Mouse (Mus musculus): ENCODE data around the gene Sec22c.

Gene Sec22c

DNA sequence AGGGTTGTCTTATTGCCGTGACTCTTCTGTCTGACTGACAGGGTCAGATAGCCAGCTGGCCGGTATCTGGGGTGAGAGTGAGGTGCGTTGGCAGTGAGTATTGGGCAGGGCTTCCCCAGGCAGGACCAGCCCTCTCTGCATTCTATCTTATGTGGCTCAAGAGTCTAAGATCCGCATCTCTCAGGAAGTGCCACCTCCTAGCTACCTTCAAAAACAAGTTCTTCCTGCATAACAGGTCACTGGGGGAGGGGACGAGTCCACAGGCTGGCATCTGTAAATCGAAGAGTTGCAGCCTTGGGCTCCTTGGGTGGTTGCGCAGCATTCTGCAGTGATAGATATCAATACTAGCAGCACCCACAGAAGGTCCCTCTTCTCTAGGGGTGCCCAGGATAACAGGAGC lies 58.3 kb downstream of the Sec22c start:
- no peak for DNase-seq (ENCODE audit: low spot score)

DNA sequence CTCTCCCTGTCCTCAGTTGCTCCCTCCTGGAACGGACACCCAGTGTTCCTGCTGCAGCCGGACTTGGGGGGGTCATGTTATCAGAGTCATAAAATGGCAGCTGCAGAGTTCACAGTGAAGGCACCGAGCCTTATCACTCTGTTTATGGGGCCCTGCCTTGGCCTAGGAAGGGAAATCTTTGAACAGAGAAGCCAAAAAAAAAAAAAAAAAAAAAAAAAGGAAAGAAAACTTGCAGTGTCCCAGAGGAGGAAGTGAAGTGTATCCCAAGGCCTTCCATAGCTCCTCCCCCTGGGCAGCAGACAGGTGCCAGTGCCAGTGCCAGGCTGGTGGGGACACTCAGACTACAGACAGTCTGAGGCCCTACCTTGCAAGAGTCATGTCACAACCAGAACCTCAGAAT lies 60.4 kb downstream of the Sec22c start:
- DNase-seq (ENCODE audit: low spot score), result no peak

DNA sequence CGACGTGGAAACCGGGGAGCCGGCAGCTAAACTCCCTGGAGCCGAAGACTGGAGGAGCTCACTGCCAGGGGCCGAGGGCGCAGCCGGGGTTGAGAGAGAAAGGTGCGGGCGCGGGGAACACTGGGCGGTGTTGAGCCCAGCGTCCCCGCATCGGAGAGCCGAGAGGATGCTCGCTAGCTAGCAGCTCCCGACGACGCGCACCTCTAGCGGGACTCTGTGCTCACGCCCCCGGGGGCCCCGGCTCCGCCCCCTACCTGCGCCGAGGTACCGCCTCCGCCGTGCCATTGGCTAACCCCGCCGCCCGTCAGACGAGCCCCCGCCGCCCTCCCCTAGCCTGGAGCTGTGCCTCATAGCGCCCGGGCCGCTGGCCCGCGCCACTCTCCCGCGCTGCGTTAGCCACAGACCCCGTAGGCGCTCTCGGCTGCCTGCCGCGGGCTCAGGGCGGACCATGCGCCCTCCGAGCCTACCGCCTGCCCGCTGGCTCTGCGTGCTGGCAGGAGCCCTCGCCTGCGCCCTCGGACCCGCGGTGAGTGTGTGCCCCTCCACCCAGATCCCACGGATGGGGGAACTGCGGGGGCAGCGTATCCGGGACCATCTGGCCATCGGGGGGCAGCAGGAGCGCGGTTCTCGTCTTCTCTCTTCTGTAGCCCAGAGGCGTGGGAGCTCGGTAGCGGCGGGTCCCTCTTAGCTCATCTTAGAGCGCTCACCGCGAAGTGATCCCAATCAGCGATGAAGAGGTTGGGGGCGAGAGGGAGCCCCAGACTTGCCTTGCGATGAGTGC lies 62.7 kb downstream of the Sec22c start, which contains the start of gene Vipr1:
TSS of gene Vipr1 (plus strand) at position 316 of the 781 bp plus-strand sequence.
- no peak for DNase-seq (ENCODE audit: low spot score)

DNA sequence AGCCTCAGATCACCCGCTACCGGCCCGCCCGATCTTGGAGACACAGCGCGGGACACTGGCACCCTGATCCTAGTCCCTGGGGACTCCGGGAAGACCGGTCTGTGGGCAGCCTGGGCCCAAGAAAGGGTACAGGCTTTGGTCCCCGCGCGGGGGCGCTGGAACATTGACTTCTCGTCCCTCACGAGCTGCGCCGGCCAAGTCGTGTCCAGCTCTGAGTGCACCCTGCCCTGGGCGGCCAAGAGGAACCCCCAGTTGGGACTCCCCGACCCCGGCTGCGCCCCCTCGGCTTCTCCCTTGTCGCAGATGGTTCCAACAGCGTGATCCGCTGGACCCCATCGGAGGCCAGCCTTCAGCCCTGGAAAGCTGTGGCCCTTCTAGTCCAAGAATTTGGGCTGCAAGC lies 63.3 kb downstream of the Sec22c start, which contains the start of gene Lyzl4:
TSS of gene Lyzl4 (minus strand) at position 96 of the 400 bp plus-strand sequence.
- peak; percentile 49 for DNase-seq (ENCODE audit: low spot score)

DNA sequence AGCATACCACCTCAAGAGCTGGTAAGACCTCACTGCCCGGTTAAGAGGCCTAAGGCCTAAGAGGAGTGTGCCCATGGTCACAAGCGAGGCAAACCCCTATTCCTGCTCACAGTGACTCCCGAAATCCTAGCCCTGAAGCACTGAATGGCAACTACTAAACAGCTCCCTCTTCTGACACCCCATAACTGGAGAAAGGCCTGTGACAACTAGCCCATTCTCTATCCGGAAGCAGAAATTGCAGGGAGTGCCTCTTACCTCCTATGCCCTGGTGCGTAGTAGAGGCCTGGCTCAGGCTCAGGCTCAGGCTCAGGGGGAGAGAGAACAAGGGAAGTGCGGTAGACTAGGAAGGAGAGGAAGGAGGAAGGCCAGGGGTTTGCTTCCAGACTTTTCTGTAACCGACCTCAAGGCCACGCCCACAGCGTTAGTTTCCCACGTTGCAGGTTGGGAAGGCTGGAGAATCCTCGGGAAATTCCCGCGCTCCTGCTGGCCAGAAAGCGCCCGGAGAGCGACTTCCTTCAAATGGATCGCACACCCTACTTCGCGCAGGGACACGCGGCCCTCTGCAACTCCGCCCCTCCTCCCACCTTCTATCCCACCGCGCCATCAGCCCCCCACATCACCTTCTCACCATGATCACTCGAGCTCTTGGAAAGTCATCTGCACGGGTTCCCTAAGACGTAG lies 63.9 kb downstream of the Sec22c start:
- DNase-seq (ENCODE audit: low spot score), result no peak

DNA sequence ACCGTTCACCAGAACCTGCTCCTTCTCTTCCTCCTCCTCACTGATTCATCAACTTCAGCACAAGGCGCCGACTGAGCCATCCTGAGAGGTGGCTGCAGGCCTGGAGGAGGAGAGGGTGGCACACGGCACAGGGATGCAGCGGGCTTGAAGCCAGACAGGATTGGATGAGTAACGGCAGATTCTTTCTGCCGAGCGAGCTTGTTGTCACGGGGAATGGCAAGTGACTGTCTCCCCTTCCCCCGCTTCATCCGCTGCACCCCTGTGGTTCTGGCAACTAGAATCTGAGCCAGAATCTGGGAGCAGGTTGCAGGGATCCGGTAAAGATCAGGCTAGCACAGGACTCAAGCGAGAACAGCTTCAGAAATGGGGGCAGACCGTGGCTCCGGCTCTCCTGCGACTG lies 65.5 kb downstream of the Sec22c start:
- DNase-seq (ENCODE audit: low spot score), result no peak

DNA sequence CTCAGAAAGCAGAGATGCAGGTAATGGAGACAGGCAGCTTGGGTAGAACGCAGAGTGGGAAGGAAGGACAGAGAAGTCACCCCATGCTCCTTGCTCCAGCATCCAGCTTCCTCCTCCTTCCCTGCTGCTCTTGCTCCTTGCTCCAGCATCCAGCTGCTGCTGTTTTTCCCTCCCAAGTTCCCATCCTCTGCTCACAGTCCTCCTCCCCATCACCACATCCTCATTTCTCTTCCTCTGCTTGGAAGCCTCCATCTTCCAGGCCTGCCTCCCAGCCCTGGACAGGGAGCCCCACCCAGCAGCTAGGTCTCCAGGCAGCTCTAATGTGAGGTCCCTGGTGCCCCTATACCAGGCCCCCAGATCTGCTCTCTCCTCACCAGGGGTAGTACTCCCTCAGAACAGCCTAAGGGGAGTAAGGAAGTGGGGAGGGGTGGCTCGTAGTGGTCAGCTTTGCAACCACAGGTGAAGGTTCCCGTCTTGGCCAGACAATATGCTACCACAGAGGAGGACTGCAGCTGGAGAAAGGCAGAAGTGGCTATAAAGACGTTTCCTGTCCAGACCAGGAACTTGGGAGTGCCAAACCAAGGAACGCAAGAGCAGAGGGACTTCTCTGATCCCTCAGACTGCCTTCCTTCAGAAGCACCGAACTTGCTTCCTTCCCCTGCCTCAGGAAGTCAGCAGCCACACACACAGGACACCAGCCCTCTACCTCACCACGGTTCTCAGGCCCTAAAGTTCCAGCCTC lies 69.3 kb downstream of the Sec22c start:
- no peak for DNase-seq (ENCODE audit: low spot score)

- DNase-seq (ENCODE audit: low spot score), result no peak
Measured at GRCm38 (mm10) chr9:121633306-121633705, 72.0 kb downstream of the Sec22c start.

DNA sequence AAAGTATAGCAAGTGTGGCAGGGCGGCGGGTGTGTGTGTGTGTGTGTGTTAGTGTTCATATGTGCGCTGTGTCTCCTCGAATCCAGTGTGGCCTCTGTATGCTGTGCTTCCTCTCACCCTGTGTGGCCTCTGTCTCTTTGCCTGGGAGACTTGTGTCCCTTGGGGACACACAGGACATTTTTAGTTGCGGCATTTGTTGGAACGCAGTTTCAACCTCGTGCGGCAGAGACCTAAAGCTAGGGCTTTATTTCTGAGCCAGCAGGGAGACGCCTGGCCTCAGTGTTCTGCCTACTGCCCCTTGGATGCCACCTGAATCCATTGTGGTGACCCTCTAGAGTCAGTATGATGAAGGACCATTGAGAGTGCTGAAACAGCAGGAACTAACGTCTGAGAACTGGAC lies 72.4 kb downstream of the Sec22c start:
- no peak for DNase-seq (ENCODE audit: low spot score)

GRCm38 (mm10) chr9:121631946-121632345 lies 73.3 kb downstream of the Sec22c start:
- DNase-seq (ENCODE audit: low spot score), result no peak

DNA sequence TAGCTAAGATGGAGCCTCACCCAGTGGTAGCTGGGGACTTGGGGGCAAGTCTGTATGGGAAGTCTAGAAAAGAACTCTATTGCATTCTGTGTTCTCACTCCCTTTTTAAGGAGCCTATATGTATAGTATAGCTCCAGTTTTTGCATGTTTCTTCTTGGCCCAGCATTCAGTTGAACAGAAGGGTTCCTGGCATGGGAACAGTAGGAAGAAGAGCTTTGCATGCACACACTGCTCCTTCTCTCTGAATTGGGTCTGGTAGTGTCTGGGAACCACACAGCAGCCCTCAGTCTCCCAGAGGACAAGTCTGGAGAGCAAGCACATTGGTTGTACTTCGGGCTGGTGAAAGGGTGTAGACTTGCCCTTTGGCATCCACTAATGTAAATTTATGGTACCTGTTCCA lies 74.7 kb downstream of the Sec22c start:
- no peak for DNase-seq (ENCODE audit: low spot score)

Measured in urinary bladder, postnatal 10 days (tissue).